Mouse (Mus musculus): Measurements from ENCODE around the gene Hsp90b1. TPM values are rescaled to one million over a fixed set of nuclear protein-coding genes. Genes with fewer than 3 reads are reported as not detected.
A peak's percentile ranks its signal among the peaks of the same experiment; 100 is the strongest.

Hsp90b1 gene
- polyA plus RNA-seq, 1 experiment from 2014 or later = 458 TPM

Small RNA genes lying within 50 kb of the gene (microRNA-seq; reads per million reads assigned to microRNA genes)
- gene Gm25745 = 2.6 reads per million, percentile 3 among the genes with 10 or more reads in this experiment

Other genes starting within 250 kb of the Hsp90b1 start
- 7.3 and 7.4 TPM in 2 replicates for gene Syn3, start 206.6 kb downstream of the Hsp90b1 start, polyA plus RNA-seq (2016; fragmentation: Nextera tagmentation; extraction: Ambion mirVana)
- gene Ttc41, start 302 bp upstream of the Hsp90b1 start, polyA plus RNA-seq (2016; fragmentation: Nextera tagmentation; extraction: Ambion mirVana) = 3.0 and 3.5 TPM in 2 replicates
- not detected in 2 replicates for gene Gm49358, start 58.5 kb upstream of the Hsp90b1 start, polyA plus RNA-seq (2016; fragmentation: Nextera tagmentation; extraction: Ambion mirVana)
- gene Nt5dc3, start 73.5 kb upstream of the Hsp90b1 start, polyA plus RNA-seq (2016; fragmentation: Nextera tagmentation; extraction: Ambion mirVana) = 2.1 and 2.5 TPM in 2 replicates

Data from midbrain, embryonic 12.5 days (tissue).